Mouse (Mus musculus) frontal cortex, postnatal 10 days (tissue): ENCODE measurements around the gene Thtpa.

Experiments
- DNase-seq, 2 experiments: peaks; one replicate each; pipeline ENCODE4 v3.0.0; 2022; ENCODE audit warnings: low spot score in 2 of 2, mixed read lengths in 1 of 2

The Thtpa gene

GRCm38 (mm10) chr14:55139313-55139712, 44.7 kb downstream of the Thtpa start:
- no peak for DNase-seq

- DNase-seq = no peak
Measured at GRCm38 (mm10) chr14:55146324-55146723, 51.7 kb downstream of the Thtpa start.

- no peak for DNase-seq
Measured at GRCm38 (mm10) chr14:55146829-55147401, 52.3 kb downstream of the Thtpa start.

GRCm38 (mm10) chr14:55148363-55148915, 53.9 kb downstream of the Thtpa start:
- peak; percentile 22 to 71 for DNase-seq
